Mouse (Mus musculus): ENCODE results near the gene Slc25a35.
"Not testable (repeated sequence)": the region's sequence is repeated elsewhere in the genome, so short reads cannot be mapped to it uniquely, and the experiment has no call there.

Slc25a35 gene

GRCm38 (mm10) chr11:68961596-68961995 lies 6.3 kb upstream of the Slc25a35 start:
- in situ Hi-C loops (cut with MboI; ENCODE audit: low sequenced_read_pairs) = no loop called here

DNA sequence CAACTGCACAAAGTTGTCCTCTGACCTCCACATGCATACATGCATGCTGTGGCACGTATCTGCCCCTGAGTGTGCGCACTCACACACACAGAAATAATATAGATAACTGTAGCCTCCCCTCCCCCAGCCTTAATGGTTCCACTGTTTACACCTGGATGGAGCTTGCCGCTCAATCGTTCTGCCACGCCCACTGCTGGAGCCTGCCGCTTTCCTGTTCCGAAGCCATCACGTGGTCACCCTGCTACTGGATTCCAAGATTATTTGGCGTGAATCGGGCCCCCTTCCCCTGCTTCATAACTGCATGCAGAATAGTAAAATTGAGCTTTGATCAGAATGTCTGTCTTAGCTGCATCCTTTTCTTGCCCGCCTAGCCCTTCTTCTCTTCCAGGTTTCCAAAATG lies 5.8 kb upstream of the Slc25a35 start:
- in situ Hi-C loops (cut with MboI; ENCODE audit: low sequenced_read_pairs) = not testable (repeated sequence)

GRCm38 (mm10) chr11:68963405-68963804 lies 4.5 kb upstream of the Slc25a35 start:
- in situ Hi-C loops (cut with MboI; ENCODE audit: low sequenced_read_pairs) = no loop called here

- in situ Hi-C loops (cut with MboI; ENCODE audit: low sequenced_read_pairs) = no loop called here
Observed at GRCm38 (mm10) chr11:68965050-68965449, 2.9 kb upstream of the Slc25a35 start.

- in situ Hi-C loops (cut with MboI; ENCODE audit: low sequenced_read_pairs) = no loop called here
Observed at GRCm38 (mm10) chr11:68965845-68966244, 2.1 kb upstream of the Slc25a35 start.

- in situ Hi-C loops (cut with MboI; ENCODE audit: low sequenced_read_pairs) = no loop called here
Observed at GRCm38 (mm10) chr11:68966554-68966953, 1.4 kb upstream of the Slc25a35 start.

- in situ Hi-C loops (cut with MboI; ENCODE audit: low sequenced_read_pairs) = no loop called here
Observed at GRCm38 (mm10) chr11:68968752-68969151, 821 bp downstream of the Slc25a35 start.

DNA sequence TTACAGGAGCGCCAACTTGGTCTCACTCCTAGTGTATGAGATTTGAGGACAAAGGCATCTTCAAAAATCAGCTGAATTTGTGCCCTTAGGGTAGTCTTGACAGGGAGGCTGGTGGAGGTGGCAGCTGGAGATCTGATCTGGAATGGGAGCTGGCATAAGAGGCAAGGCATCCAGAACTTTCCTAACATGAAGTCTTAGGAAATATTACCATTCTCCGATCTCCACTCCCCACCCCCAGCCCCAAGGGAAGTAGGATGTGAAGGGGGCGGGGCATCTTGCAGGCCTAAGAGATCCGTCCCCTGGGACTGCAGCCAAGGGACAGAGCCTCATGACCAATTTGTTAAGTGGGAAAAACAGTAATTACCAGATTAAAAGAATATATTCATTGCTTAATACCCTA lies 2.3 kb downstream of the Slc25a35 start:
- in situ Hi-C loops (cut with MboI; ENCODE audit: low sequenced_read_pairs) = no loop called here

GRCm38 (mm10) chr11:68973250-68974058 lies 5.5 kb downstream of the Slc25a35 start:
- in situ Hi-C loops (cut with MboI; ENCODE audit: low sequenced_read_pairs) = not testable (repeated sequence)

- in situ Hi-C loops (cut with MboI; ENCODE audit: low sequenced_read_pairs) = no loop called here
Observed at GRCm38 (mm10) chr11:68974059-68974450, 6.1 kb downstream of the Slc25a35 start.

DNA sequence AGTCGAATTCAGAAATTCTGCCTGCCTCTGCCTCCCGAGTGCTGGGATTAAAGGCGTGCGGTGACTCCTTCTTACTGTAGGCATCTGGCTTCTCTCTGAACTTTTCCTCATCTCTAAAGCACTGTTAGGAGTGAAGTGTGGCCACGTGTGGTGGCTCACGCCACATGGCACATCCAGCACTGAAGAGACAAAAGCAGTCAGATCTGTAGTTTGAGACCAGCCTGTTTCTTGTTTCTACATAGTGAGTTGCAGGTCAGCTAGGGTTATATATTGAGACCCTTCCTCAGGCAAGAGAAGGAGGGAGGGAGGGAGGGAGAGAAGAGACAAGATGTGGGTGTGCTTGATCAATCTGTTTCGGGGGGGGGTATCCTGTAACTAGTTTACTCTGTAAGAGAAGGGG lies 7.2 kb downstream of the Slc25a35 start, which contains the start of gene Rangrf:
Rangrf (minus strand) TSS at position 101 of the 400 bp plus-strand sequence.
- in situ Hi-C loops (cut with MboI; ENCODE audit: low sequenced_read_pairs) = no loop called here

DNA sequence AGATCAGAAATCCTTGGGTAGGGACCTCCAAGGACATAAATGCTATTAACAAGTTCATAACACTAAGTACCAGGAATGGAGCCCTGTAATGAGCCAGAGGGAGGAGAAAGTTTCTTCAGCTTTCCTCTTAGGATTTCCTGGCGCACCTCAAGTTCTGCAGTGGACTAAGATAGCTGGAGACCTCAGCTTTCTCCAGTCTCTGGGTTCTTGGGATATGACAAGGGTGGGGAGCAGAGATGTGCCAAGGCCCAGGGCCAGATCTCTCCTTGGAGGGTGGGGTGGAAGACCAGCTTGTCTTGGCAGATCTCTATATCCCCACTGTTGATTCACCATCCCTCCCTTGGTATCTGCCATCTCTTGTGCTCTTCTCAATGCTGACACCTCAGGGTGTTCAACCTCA lies 7.7 kb downstream of the Slc25a35 start:
- in situ Hi-C loops (cut with MboI; ENCODE audit: low sequenced_read_pairs) = no loop called here

DNA sequence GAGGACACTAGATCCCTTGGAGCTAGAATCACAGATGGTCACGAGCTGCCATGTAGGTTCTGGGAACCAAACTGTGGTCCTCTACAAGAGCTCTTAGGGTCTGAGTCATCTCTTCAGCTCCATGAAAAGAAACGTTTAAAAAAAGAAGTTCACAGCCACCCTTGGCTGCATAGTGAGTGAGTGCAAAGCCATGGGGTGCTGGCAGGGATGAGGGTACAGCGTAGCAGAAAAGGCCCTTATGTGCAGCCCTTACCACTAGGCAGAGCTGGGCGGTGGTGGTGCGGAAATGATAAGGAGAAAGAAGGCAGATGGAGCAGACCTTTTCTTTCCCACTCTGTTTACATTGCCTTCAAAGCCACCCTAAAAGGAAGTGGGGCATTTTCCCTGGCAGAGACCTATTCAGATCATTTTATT lies 11.4 kb downstream of the Slc25a35 start:
- in situ Hi-C loops (cut with MboI; ENCODE audit: low sequenced_read_pairs) = no loop called here

DNA sequence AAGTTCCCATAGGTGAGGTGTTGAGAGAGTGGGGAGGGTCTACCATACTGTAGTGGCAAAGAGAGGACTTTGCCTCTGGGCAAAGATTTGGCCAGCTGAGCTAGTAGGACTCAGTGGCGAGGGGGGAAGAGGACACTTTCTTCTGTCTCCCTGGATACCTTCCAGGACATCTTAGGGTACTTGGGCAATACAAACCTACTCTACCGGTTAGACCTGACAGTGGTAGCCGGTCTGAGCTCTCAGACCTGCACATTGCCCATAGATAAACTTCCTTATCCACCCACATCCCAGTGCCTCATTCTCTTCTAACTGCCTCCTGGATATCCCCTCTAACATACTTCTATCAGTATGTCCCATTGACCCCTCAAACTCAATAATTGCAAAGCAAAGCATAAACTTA lies 13.0 kb downstream of the Slc25a35 start:
- in situ Hi-C loops (cut with MboI; ENCODE audit: low sequenced_read_pairs) = no loop called here

- in situ Hi-C loops (cut with MboI; ENCODE audit: low sequenced_read_pairs) = no loop called here
Observed at GRCm38 (mm10) chr11:68982639-68983369, 14.9 kb downstream of the Slc25a35 start.

GRCm38 (mm10) chr11:68987365-68987882 lies 19.5 kb downstream of the Slc25a35 start:
- in situ Hi-C loops (cut with MboI; ENCODE audit: low sequenced_read_pairs) = loop anchor here (5.0 kb wide), 1 partner anchor 85 kb away; the partner anchor contains the start of gene Rpl26

DNA sequence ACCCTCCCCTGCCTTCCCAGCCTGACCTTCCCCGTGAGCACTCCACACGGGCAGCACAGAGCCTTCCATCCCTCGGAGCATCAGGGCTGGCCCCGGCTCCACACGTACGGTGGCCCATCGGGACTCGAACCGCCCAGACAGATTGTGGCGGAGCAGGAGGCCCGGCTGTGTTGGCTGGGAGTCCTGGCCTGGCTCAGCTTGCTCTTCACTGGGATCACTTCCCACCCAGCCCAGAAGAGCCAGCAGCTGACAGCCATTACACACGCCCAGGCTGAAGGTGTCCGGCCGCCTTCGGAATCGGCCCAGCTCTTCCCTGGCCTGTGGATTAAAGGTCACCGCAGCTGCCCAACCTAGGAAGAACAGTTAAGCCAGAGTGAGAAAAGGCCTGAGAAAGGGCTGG lies 20.4 kb downstream of the Slc25a35 start:
- in situ Hi-C loops (cut with MboI; ENCODE audit: low sequenced_read_pairs) = loop anchor here (5.0 kb wide), 1 partner anchor 86 kb away; the partner anchor contains the start of gene Rpl26

DNA sequence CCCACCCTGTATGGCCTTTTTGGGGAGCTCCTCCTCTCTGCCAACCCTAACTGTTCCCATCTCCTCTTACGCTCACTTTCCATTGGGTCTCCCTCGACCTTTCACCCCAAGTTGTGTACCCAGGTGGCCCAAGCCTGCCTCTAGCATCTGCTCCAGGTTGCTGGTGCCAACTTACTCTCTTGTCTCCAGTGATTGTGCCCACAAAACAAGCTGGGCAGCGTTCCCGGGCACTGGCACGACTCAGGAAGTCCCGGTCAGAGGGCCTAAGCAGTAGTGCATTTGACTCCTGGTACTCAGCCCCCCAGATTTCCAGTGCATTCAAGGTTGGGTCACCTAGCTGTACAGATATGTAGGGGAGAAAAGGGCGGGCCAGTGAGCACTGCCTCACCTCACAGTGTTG lies 25.2 kb downstream of the Slc25a35 start:
- in situ Hi-C loops (cut with MboI; ENCODE audit: low sequenced_read_pairs) = no loop called here

DNA sequence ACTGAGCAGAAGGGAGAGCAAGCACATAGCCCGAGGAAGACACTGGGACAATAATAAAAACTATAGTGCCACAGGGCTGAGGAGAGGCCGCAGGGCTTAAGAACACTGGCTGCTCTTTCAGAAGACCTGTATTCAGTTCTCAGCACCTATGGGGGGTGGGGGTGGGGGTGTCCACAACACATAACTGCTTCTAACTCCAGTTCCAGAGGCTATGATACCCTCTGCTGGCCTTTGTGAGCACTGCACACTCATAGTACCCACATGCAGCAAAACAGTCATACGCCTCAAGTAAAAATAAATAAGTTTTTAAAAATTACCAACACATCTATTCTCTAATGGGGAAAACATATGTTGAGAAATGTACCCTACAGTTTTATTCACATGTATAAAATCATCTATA lies 26.4 kb downstream of the Slc25a35 start:
- in situ Hi-C loops (cut with MboI; ENCODE audit: low sequenced_read_pairs) = no loop called here

GRCm38 (mm10) chr11:68997080-68997479 lies 29.1 kb downstream of the Slc25a35 start:
- in situ Hi-C loops (cut with MboI; ENCODE audit: low sequenced_read_pairs) = no loop called here

DNA sequence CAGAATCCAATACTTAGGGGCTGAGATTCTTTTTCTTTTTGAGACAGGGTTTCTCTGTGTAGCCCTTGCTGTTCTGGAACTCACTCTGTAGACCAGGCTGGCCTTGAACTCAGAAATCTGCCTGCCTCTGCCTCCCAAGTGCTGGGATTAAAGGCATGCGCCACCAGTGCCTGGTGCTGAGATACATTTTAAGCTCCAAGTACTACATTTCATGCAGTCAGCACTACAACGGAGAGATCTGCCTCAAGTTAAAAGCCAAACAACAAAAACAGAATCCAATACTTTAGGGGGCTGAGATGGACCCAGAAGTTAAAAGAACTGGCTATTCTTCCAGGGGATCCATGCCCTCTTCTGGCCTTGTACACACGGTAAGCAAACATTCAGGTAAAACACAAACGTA lies 34.9 kb downstream of the Slc25a35 start:
- in situ Hi-C loops (cut with MboI; ENCODE audit: low sequenced_read_pairs) = not testable (repeated sequence)

- in situ Hi-C loops (cut with MboI; ENCODE audit: low sequenced_read_pairs) = no loop called here
Observed at GRCm38 (mm10) chr11:69003592-69003991, 35.7 kb downstream of the Slc25a35 start.
